Comparison of ENCODE assay signal across 18 mouse cellular contexts in genomic region chr6:145069921-145070320, GRCm38 (mm10). TPM values are rescaled to one million over a fixed set of nuclear protein-coding genes. Genes with fewer than 3 reads are reported as not detected.
DNase-seq lines count a peak whose midpoint lies in the region; ATAC-seq lines count a peak whose summit lies in the region.
"Had no signal": no experiment of that assay in that cellular context is flagged by ENCODE, and none has a peak within 500 bp of the region (broad histone marks: within the 10 kb centered on the region; RNA-seq: fewer than 3 reads in every experiment).

No protein-coding gene starts in this region.

- peak; percentile 65; the same call in 1 of the 2 replicates for ATAC-seq in common myeloid progenitor, adult 5-6 weeks (replicated peaks; ENCODE audit: low read depth, poor library complexity, severe bottlenecking)
- peak; percentile 81 for ATAC-seq in granulocyte monocyte progenitor cell, adult 5-6 weeks (replicated peaks; ENCODE audit: poor library complexity, severe bottlenecking)
- peak; percentile 83 for ATAC-seq in megakaryocyte progenitor cell, adult 5-6 weeks (replicated peaks; ENCODE audit: poor library complexity)
- ATAC-seq: forebrain, embryonic 13.5 days; forebrain, embryonic 15.5 days; forebrain, postnatal 0 days had no signal

- no peak for DNase-seq in ovary, postnatal 36 days (ENCODE audit: low spot score)
- no peak for DNase-seq in layer of hippocampus, postnatal 14 days (ENCODE audit: low spot score in 2 of 2)
- DNase-seq: adrenal gland, adult 2 months; adrenal gland, postnatal 10 days; adrenal gland, postnatal 25 days; cerebellum, adult 11 months; cerebellum, adult 18-20 months; cerebellum, adult 8-10 months; cerebellum, adult 9-11 months; cerebellum, postnatal 14 days; cerebellum, postnatal 36 days; forebrain, postnatal 0 days had no signal

RNA-seq across cellular contexts. Expression of gene Bcat1, which starts 6.1 kb away (rescaled TPM):
- 0.78 and 2.7 TPM in 2 replicates for total RNA-seq in common myeloid progenitor, adult 5-6 weeks (2017)
- 0.52 TPM in 1 of 2 replicates, not detected in the other for total RNA-seq in granulocyte monocyte progenitor cell, adult 5-6 weeks (2014; fragmentation: Nextera tagmentation)
- total RNA-seq in granulocyte monocyte progenitor cell, adult 5-6 weeks (2017), result 2.1 and 7.0 TPM in 2 replicates
- 0.27 and 0.29 TPM in 2 replicates for total RNA-seq in megakaryocyte progenitor cell, adult 5-6 weeks (2015)
- 1.1 and 1.5 TPM in 2 replicates for total RNA-seq in megakaryocyte progenitor cell, adult 5-6 weeks (2017)
- total RNA-seq in layer of hippocampus, postnatal 14 days (2021), result 10 to 100 TPM; 88.1 to 88.7 TPM
- total RNA-seq: MEL had no signal

RNA-seq across cellular contexts. Expression of gene Lrmp, which starts 45.5 kb away (rescaled TPM):
- 79.5 and 86.6 TPM in 2 replicates for total RNA-seq in common myeloid progenitor, adult 5-6 weeks (2017)
- total RNA-seq in granulocyte monocyte progenitor cell, adult 5-6 weeks (2014; fragmentation: Nextera tagmentation), result 64.7 and 94.7 TPM in 2 replicates
- total RNA-seq in granulocyte monocyte progenitor cell, adult 5-6 weeks (2017), result 108 and 121 TPM in 2 replicates
- 42.1 and 42.6 TPM in 2 replicates for total RNA-seq in megakaryocyte progenitor cell, adult 5-6 weeks (2015)
- total RNA-seq in megakaryocyte progenitor cell, adult 5-6 weeks (2017), result 93.6 and 125 TPM in 2 replicates
- total RNA-seq in layer of hippocampus, postnatal 14 days (2021), result 1 to 10 TPM; 3.3 to 3.5 TPM

Comparison
In these comparisons a context has a peak if more than half of its experiments do, and no peak if none do; other contexts are left out.
1. RNA of gene Bcat1, which starts 6.1 kb away (total RNA-seq): 88.1 to 88.7 TPM in layer of hippocampus, postnatal 14 days; 0.78 to 2.7 TPM in common myeloid progenitor, adult 5-6 weeks, 0.52 to 7.0 TPM in granulocyte monocyte progenitor cell, adult 5-6 weeks and 0.27 to 1.5 TPM in megakaryocyte progenitor cell, adult 5-6 weeks; every median in the first group is over 10 times any median in the second.
2. RNA of gene Lrmp, which starts 45.5 kb away (total RNA-seq): 64.7 to 121 TPM in granulocyte monocyte progenitor cell, adult 5-6 weeks, 42.1 to 125 TPM in megakaryocyte progenitor cell, adult 5-6 weeks and 79.5 to 86.6 TPM in common myeloid progenitor, adult 5-6 weeks; 3.3 to 3.5 TPM in layer of hippocampus, postnatal 14 days; every median in the first group is over 4 times any median in the second.
3. Peak in every context shown above with its lines, with median percentiles within 50 percentile points of each other: ATAC-seq.